Mouse (Mus musculus) limb, embryonic 10.5 days (tissue): ENCODE measurements around the gene Anapc5. TPM values are rescaled to one million over a fixed set of nuclear protein-coding genes. Genes with fewer than 3 reads are reported as not detected.

Experiments used
- DNase-seq: peaks from one replicate; pipeline ENCODE4 v3.0.0-alpha.2; 2017; ENCODE audit warnings: low spot score
- H3K27ac ChIP-seq: fragments of 300-500 bp; sonication (generic); 2 replicates; pipeline ENCODE4 v1.5.1; 2016; ENCODE audit warnings: mild to moderate bottlenecking
- H3K27me3 ChIP-seq: fragments of 300-500 bp; sonication (generic); 2 replicates; pipeline ENCODE4 v1.6.1; 2016; ENCODE audit warnings: low read depth, mild to moderate bottlenecking; ENCODE audit not compliant: poor library complexity, severe bottlenecking
- H3K36me3 ChIP-seq: fragments of 300-500 bp; sonication (generic); 2 replicates; pipeline ENCODE4 v1.6.1; 2016; ENCODE audit warnings: mild to moderate bottlenecking, moderate library complexity
- H3K4me1 ChIP-seq: fragments of 300-500 bp; sonication (generic); 2 replicates; pipeline ENCODE4 v1.6.1; 2016
- H3K4me3 ChIP-seq: fragments of 300-500 bp; sonication (generic); 2 replicates; pipeline ENCODE4 v1.5.1; 2016; ENCODE audit warnings: mild to moderate bottlenecking, moderate library complexity
- H3K9me3 ChIP-seq: fragments of 300-500 bp; sonication (generic); replicated peaks from 2 replicates; pipeline ENCODE4 v1.6.1; 2016; ENCODE audit warnings: mild to moderate bottlenecking
- WGBS: fragments of 180-500 bp; shearing (Covaris S2); methylation state at CpG from one replicate; pipeline ENCODE4 v1.1.7; 2016; 5-methylcytosine and 5-hydroxymethylcytosine counted together
- polyA plus RNA-seq: library from polyadenylated mRNA; unstranded; fragments of >200 nt; fragmentation: Nextera tagmentation; extraction: Ambion mirVana; gene quantifications from 2 replicates; pipeline ENCODE4 v1.2.1, GENCODE M21; 2016

Anapc5 gene
- polyA plus RNA-seq, 1 experiment from 2014 or later = 505 TPM

- Histone ChIP-seq H3K4me1 (peaks cover 24% of the 10 kb centered on the region), H3K9me3 (no peaks in the 10 kb centered on the region; the same call in 1 of the 2 replicates), H3K27me3 (no peaks in the 10 kb centered on the region), H3K36me3 (peaks cover 52% of the 10 kb centered on the region), H3K4me3 (no peak overlapping the region), H3K27ac (peak overlapping the region; percentile 65)
- 65% methylated on average over 10 of the region's 10 CpGs for WGBS
- DNase-seq = no peak
These were observed 50.3 kb downstream of the Anapc5 start for GRCm38 (mm10) chr5:122770806-122771261.

GRCm38 (mm10) chr5:122770304-122770703, 50.8 kb downstream of the Anapc5 start:
- peaks cover 23% of the 10 kb centered on the region for H3K4me1 ChIP-seq
- no peak overlapping the region for H3K4me3 ChIP-seq
- peaks cover 50% of the 10 kb centered on the region for H3K36me3 ChIP-seq
- DNase-seq = no peak
- 79% methylated on average over 7 of the region's 7 CpGs for WGBS
- H3K9me3 ChIP-seq = no peaks in the 10 kb centered on the region; the same call in 1 of the 2 replicates
- H3K27ac ChIP-seq = peak overlapping the region; percentile 65
- H3K27me3 ChIP-seq = no peaks in the 10 kb centered on the region

GRCm38 (mm10) chr5:122769101-122769568, 52.0 kb downstream of the Anapc5 start:
- no peak overlapping the region for H3K4me3 ChIP-seq
- no peak overlapping the region for H3K27ac ChIP-seq
- H3K4me1 ChIP-seq = peaks cover 13% of the 10 kb centered on the region
- WGBS = 86% methylated on average over 15 of the region's 15 CpGs
- H3K27me3 ChIP-seq = no peaks in the 10 kb centered on the region
- H3K36me3 ChIP-seq = peaks cover 41% of the 10 kb centered on the region
- no peaks in the 10 kb centered on the region; the same call in 1 of the 2 replicates for H3K9me3 ChIP-seq
- DNase-seq = no peak

- Histone ChIP-seq H3K27me3 (no peaks in the 10 kb centered on the region), H3K36me3 (peaks cover 39% of the 10 kb centered on the region), H3K27ac (no peak overlapping the region), H3K9me3 (no peaks in the 10 kb centered on the region), H3K4me1 (peaks cover 13% of the 10 kb centered on the region), H3K4me3 (no peak overlapping the region)
- no peak for DNase-seq
- 94% methylated on average over 11 of the region's 11 CpGs for WGBS
These were observed 53.9 kb downstream of the Anapc5 start for GRCm38 (mm10) chr5:122767283-122767682.

- Histone ChIP-seq H3K27me3 (no peaks in the 10 kb centered on the region), H3K27ac (no peak overlapping the region), H3K36me3 (peaks cover 44% of the 10 kb centered on the region), H3K4me3 (no peak overlapping the region), H3K4me1 (no peaks in the 10 kb centered on the region), H3K9me3 (no peaks in the 10 kb centered on the region)
- WGBS = 57% methylated on average over 10 of the region's 10 CpGs
- no peak for DNase-seq
These were observed 57.1 kb downstream of the Anapc5 start for GRCm38 (mm10) chr5:122764032-122764464.

DNA sequence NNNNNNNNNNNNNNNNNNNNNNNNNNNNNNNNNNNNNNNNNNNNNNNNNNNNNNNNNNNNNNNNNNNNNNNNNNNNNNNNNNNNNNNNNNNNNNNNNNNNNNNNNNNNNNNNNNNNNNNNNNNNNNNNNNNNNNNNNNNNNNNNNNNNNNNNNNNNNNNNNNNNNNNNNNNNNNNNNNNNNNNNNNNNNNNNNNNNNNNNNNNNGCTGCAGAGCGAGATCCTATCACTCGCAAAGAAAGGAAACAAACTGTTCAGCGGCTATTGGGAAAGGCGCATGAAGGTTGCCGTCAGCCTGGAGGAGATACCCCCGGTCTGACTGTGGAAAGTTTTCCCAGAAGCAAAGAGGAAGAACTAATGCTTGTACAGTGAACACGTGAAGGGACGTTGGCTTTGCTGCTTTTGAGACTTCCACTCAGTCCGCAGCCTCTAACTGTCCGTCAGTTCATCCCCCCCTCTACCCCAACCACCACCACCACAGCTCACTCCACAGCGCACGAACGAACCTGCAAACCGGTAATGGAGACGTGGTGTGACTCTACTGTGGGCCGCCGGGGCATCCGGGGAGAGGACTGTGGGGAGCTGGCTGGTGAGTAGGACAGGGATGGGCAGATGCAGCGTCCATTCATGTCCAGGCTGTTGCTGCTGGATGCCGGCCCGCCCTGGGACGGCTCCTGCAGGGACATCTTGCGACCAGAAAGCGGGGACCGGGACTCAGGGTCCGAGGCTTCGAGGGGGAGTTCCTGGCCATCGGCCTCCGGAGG, 57.7 kb downstream of the Anapc5 start:
- WGBS = 88% methylated on average over 29 of the region's 29 CpGs
- H3K27me3 ChIP-seq = no peaks in the 10 kb centered on the region
- no peak overlapping the region for H3K27ac ChIP-seq
- no peaks in the 10 kb centered on the region for H3K9me3 ChIP-seq
- H3K4me1 ChIP-seq = no peaks in the 10 kb centered on the region
- H3K4me3 ChIP-seq = no peak overlapping the region
- no peak for DNase-seq
- H3K36me3 ChIP-seq = peaks cover 44% of the 10 kb centered on the region

DNA sequence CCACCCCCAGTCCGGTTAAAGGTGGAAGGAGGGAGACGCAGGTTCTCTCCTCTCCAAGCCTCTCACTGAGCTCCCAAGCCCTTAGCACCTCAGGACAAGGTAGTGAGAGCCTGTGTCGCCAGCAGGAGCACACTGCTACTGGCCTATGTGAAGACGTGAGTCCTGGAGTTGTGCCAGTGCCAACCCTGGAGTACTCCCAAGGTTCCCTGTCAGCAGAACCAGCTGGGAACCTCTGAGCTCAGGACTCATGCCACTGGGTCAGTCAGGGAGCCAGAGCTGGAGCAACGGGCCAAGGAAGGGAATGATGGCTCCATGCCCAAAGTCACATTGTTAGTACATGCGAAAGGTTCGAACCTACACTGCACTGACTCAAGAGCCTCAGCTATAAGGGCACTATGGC, 64.5 kb downstream of the Anapc5 start:
- WGBS = 94% methylated on average over 7 of the region's 7 CpGs

DNA sequence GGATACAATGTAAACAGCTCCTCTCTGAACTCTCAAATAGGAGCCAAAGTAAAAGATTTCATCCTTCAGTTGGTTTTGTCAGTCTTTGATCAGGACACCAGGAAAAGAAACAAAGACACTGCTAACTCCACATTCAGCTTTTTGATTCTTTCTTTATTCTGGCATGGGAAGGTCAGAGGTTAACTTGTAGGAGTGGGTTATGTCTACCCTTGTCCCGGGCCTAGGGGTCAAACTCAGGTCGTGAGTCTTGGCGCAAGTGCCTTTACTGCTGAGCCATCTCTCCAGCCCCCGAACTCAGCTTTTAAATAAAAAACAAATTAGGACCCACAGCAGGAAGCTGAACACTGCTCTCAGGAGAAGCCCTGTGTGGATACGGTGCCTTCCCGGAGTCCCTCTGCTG, 65.0 kb downstream of the Anapc5 start:
- peaks cover 83% of the 10 kb centered on the region for H3K36me3 ChIP-seq
- WGBS = 78% methylated on average over 6 of the region's 6 CpGs

More for the DNA sequence above, 64.5 kb downstream of the Anapc5 start:
- no peak overlapping the region for H3K4me3 ChIP-seq
- no peaks in the 10 kb centered on the region for H3K27me3 ChIP-seq
- no peak for DNase-seq
- H3K9me3 ChIP-seq = no peaks in the 10 kb centered on the region
- H3K4me1 ChIP-seq = no peaks in the 10 kb centered on the region
- H3K27ac ChIP-seq = no peak overlapping the region
- H3K36me3 ChIP-seq = peaks cover 81% of the 10 kb centered on the region

DNA sequence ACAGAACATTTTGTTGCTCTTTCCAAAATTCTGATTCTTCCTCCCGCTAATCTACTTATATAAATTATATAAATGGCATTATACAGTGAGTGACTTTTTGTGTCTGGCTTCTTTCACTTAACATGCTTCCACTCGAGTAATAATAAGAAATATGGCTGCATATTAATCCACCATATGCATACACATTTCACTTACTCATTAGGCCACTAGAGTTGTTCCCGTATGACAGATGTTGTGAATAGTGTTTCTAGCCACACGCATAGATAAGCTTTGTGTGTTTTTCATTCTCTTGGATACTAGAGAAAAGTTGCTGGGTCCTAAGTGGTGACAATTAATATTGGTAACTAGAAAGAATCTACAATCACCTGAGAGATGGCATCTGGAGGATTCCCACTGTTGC, 65.5 kb downstream of the Anapc5 start:
- Histone ChIP-seq H3K9me3 (no peaks in the 10 kb centered on the region), H3K4me1 (no peaks in the 10 kb centered on the region; the same call in 1 of the 2 replicates), H3K27me3 (no peaks in the 10 kb centered on the region), H3K4me3 (no peak overlapping the region), H3K27ac (no peak overlapping the region), H3K36me3 (peaks cover 84% of the 10 kb centered on the region)
- no peak for DNase-seq
- WGBS = 94% methylated on average over 4 of the region's 4 CpGs

More for the DNA sequence above, 65.0 kb downstream of the Anapc5 start:
- no peak overlapping the region for H3K27ac ChIP-seq
- no peaks in the 10 kb centered on the region for H3K27me3 ChIP-seq
- no peak overlapping the region for H3K4me3 ChIP-seq
- H3K9me3 ChIP-seq = no peaks in the 10 kb centered on the region
- DNase-seq = no peak
- no peaks in the 10 kb centered on the region; the same call in 1 of the 2 replicates for H3K4me1 ChIP-seq

GRCm38 (mm10) chr5:122754477-122754876, 66.7 kb downstream of the Anapc5 start:
- WGBS = 88% methylated on average over 16 of the region's 16 CpGs
- DNase-seq = no peak
- H3K27me3 ChIP-seq = no peaks in the 10 kb centered on the region
- H3K4me3 ChIP-seq = no peak overlapping the region
- peaks cover 88% of the 10 kb centered on the region for H3K36me3 ChIP-seq
- no peaks in the 10 kb centered on the region for H3K9me3 ChIP-seq
- no peaks in the 10 kb centered on the region; the same call in 1 of the 2 replicates for H3K4me1 ChIP-seq
- no peak overlapping the region for H3K27ac ChIP-seq

DNA sequence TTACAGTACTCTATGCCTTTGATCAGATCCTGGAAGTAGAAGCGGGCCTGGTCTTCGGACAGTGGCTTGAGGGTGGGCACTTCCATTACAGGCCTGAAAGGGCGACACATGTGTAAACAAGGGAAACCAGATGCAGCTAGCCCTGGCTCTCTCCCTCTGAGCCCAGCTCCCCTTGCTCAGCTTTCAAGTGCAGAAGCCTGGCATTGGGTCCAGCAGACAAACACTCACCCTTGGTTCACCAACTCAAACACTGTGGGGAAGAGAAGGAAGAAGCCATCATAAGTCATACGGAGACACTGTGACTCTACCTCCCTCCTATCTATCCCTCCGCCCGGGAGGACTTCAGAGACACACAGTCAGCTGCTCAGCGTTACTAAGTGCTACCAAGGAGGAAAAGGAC, 73.2 kb downstream of the Anapc5 start:
- Histone ChIP-seq H3K27me3 (no peaks in the 10 kb centered on the region), H3K27ac (no peak overlapping the region), H3K4me1 (no peaks in the 10 kb centered on the region; the same call in 1 of the 2 replicates), H3K4me3 (no peak overlapping the region), H3K36me3 (peaks cover 77% of the 10 kb centered on the region), H3K9me3 (no peaks in the 10 kb centered on the region)
- 66% methylated on average over 7 of the region's 7 CpGs for WGBS
- DNase-seq = no peak

GRCm38 (mm10) chr5:122743880-122744422, 77.2 kb downstream of the Anapc5 start:
- Histone ChIP-seq H3K9me3 (no peaks in the 10 kb centered on the region), H3K4me1 (no peaks in the 10 kb centered on the region), H3K36me3 (peaks cover 78% of the 10 kb centered on the region), H3K27ac (no peak overlapping the region), H3K27me3 (no peaks in the 10 kb centered on the region), H3K4me3 (no peak overlapping the region)
- 85% methylated on average over 13 of the region's 13 CpGs for WGBS
- no peak for DNase-seq
